Mouse (Mus musculus): ENCODE data around the gene Fgfr2.

- no peak for TF ChIP-seq CTCF (IDR thresholded peaks at IDR 0.05)
- no peak for TF ChIP-seq EP300 (IDR thresholded peaks at IDR 0.05)
Observed at GRCm38 (mm10) chr7:130600074-130600473, 2523.1 kb downstream of the Fgfr2 start.
